Mouse (Mus musculus) erythroblast, adult 5-6 weeks (primary cell): ENCODE measurements around the gene Ak5. TPM values are rescaled to one million over a fixed set of nuclear protein-coding genes. Genes with fewer than 3 reads are reported as not detected.
A peak's percentile ranks its signal among the peaks of the same experiment; 100 is the strongest.

Experiments used
- ATAC-seq: replicated peaks from 2 replicates; pipeline ENCODE4 v1.8.0; 2016; ENCODE audit warnings: moderate number of reproducible peaks, mild to moderate bottlenecking, moderate TSS enrichment, inconsistent platforms; ENCODE audit not compliant: poor library complexity, low FRiP score, severe bottlenecking
- total RNA-seq, 2 experiments: library from RNA; stranded (forward) in 1 of 2; stranded (reverse) in 1 of 2; fragments of 150-400 nt in 1 of 2; fragments of 200-764, 138-1000 nt in 1 of 2; gene quantifications; 2 replicates each; pipeline versions ENCODE4 v1.2.3 to v1.2.4; 2015 to 2017; ENCODE audit warnings: low replicate concordance in 2 of 2

Ak5 gene
- total RNA-seq, 2 experiments from 2014 or later: not detected

DNA sequence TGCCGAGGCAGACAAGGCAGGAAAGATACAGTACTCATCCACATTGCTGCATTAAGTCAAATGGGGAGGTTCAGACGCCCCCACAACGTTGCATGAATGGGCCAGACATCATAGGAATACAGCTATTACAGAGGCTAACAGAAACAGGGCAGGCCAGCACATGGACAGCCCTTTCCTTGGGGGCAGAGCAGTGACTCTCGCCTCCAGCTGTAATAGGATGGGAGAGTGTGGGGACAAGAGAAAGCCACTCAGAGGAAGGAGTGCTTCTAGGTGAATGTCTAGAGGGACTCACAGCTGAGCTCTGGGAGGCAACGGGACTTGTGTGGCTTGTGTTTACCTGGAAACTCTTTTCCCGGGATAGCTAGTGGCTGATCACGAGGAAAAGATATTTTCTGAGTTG lies 184.4 kb downstream of the Ak5 start:
- ATAC-seq: no peak

DNA sequence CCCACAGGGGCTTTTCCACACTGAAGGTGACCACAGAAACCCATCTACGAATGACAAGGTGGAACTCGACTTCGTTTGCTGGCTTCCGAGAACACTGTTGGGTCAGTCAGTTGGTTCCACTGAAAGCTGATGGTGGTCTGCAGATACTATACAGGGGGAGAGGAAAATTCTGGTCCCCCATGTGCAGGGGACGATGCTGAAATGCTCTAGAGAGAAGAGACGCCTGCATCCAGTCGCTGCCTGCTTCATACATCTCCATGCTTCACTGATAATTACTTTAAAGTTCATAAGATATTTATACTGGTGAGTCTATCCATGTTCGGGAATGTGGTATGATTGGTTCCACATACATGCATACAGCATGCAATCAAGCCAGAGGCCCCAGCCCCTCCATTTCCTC lies 186.0 kb downstream of the Ak5 start:
- ATAC-seq: no peak

DNA sequence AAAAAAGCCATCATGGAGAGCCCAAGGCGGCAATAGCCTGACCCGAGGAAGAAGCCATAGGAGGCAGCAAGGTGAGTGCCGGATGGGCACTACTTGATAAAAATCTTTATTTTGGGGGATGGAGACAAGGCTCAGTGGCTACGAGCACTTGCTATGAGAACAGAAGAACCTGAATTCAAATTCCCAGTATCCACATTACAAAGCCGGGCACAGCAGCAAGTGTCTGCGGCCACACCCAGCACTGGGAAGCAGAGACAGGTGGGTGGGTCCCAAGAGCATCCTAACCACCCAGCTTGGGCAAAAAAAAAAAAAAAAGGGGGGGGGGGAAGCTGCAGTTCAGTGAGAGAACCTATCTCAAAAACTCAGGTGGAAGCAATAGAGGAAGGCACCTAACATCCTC lies 187.8 kb downstream of the Ak5 start:
- no peak for ATAC-seq

DNA sequence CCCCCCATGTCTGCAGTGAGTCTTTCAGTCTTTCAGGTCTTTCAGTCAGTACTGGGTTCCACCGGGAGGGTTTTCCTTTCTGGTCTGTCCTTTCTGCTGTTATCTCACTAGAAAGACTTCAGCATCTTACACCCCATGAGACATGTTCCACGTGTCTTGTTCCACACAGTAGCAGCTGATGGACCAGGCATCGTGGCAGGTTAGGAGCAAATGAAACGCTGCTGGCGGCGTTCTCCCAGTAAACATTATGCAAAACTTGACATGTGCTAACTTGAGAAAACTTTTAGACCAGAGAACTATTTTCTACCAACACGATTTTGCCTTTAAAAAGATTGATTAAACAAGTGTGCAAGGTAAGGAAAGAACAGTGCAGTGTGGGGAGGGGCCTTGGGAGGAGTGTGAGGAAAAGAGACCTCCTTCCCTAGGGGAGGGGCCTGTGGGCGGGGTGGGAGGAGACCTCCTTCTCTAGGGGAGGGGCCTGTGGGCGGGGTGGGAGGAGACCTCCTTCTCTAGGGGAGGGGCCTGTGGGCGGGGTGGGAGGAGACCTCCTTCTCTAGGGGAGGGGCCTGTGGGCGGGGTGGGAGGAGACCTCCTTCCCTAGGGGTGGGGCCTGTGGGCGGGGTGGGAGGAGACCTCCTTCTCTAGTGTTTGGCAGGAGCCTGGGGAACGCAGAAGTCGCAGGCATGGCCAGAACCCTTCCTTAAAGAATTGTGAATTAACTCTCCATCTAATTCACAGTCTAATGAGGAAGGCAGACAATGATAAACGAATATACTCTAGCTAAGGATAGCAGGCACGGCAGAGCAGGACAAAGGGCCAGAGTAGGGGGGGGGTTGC lies 189.3 kb downstream of the Ak5 start:
- peak; percentile 65 for ATAC-seq

DNA sequence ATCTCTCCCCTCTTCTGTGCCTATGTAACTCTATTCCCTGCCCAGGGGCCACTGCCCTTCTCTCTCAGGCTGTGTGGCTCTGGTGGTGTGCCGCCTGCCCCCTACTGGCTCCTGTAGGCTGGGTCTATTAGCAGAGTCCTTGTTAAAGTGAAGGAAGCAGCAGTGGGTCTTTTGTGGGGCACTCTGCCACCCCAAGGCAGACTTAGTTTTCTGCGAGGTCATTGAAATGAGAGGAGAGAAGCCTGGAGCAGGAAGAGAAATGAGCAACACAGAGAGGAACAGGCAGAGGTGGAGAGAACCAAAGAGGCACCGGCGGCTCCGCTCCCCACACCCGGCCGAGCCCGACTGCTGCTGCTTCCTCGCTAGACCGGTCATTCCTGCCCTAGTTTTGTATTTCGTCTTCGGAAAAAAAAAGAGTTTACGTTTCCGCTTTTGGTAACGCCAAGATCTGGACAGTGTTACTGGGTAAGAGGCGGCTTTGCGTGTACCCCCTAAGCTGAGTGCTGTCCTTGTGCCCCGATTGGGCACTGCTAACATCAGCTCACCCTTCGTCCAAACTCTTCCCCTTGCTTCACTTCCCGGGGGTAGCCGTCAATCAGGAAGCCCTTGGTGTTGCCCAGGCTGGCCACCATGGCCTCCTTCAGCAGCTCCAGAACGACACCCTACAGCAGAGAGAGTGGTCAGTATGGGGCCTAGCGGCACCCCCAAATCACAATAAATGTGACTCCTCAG lies 190.2 kb downstream of the Ak5 start:
- peak; percentile 83 for ATAC-seq

DNA sequence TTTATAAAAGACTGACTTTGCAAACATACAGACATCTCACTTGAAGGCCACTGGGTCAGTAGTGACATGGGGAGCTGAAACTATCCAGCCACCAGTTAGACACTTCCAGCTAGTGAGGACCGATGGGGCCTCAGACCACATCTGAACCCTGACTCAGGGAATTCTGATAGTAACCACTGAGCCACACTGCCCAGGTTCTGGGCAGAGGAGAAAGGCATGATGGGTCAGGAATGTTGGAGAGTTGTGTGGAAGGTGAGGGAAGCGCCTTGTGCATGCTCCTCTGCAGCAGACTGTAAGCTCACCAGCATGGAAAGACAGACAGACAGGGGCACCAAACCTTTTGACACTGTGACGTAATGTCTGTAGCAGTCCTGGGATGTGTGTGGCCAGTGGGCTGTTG lies 192.3 kb downstream of the Ak5 start:
- no peak for ATAC-seq

DNA sequence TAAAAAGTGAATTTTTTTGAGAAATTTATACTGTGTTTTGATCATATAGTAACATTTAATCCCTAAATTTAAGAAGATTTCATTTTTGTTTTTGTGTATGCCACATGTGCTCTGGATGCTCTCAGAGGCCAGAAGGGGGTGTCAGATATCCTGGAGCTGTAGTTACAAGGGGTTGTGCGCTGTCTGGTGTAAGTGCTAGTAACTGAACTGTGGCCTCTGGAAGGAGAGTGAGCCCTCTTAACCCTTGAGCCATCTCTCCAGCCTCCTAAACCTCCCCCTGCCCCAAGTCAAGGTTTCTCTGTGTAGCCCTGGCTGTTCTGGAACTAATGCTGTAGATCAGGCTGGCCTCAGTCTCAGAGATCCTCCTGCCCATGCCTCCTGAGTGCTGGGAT lies 192.9 kb downstream of the Ak5 start:
- ATAC-seq: no peak

DNA sequence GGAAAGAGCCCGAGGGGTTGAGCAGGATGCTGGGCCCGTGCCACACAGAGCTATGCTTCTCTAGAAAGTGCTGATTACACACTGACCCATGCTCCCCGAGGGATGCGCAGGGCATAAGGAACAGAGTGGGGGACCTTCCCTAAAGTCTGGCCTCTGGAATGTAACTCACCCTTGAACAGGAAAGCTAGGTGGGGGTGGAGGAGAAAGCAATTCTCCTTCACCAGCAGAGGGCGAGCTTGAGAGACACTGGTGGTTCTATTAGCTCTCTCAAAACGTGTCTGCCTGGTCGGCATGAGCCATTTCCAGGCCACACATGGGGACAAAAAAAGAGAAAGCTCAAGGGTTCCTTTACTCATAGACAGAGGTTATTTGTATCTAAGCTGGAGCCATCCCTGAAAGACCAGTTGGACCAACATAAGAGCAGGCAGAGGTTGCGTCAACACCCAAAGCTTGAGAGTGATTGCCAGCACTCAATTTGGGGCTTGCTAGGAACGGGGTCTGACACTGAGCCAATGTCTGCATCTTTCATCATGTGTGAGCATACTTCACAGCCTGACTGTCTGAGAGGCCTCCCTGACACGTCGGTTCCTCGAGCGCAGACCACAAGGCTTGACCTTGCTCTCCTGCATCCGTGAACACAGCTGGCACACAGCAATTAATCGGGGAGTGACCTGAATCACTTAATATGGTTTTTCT lies 193.4 kb downstream of the Ak5 start:
- 0 out of 2 replicates have a peak, but pooled peaks have one; percentile 31 for ATAC-seq

DNA sequence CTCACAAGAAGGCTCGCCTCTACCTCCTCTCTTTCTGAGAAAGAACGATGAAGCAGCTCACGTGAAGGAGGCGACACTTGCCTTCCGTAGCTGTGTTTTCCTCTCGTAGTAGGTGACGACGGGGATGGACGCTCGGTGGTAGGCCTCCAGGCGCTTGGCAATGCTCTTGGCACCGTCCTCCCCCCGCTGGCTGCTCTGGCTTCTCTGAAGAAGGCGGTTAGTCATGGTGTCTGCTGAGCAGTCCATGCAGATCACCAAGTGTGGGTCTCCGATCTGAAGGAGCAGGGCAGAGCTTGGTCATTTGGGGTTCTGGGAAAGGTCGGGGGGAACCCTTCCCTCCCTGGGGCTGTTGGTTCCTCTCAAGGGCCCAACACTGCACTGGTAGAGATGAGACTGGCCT lies 195.5 kb downstream of the Ak5 start:
- ATAC-seq: no peak

DNA sequence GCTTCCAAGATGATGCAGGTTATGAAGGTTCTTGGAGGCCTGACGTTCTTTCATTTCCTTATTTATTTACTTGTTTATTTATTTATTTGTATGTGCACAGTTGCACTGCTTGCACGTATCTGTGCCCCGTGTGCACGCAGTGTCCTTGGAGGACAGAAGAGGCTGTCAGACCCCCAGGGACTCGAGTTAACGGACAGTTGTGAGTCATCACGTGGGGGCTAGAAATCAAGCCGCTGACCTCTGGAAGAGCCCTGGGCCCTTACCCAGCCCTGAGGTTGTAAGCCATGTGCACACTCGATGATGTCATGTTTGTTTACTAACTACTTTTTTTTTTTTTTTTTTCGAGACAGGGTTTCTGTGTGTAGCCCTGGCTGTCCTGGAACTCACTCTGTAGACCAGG lies 197.8 kb downstream of the Ak5 start:
- no peak for ATAC-seq

DNA sequence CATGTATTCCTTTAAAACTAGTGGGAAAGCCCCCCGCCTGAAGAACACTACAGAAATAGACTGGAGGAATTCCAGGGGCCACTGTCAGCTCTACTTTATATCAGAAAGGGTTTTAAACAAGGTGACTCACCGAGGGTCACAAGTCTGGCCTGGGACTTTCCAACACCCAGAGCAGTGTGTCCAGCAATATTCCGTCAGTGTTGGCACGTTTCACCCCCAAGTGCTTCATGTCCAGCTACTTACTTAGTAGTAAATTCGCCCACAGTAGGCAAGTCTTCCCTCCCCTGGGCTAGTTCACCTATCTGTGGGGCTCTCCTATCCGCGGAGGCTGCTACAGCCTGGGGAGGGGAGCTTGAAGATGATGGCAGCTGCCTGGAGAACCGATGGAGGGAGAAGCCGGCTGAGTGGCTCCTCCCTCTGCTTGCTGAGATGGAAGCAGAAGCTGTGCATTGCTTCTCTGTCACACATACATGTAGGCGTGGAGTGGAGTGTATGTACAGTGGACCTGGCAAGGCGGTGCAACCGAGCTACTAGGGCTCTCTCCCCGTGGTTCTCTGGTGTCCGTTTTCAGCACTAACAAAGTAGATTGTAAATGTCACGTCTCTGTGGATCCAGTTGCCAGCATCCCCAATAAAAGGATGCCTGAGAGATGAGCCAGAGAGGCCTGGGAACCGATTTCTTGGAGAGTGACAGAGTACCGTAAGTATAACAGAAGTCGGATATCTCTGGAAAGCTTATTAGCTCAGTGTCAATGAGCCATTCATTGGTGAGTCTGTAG lies 198.5 kb downstream of the Ak5 start:
- ATAC-seq: no peak

DNA sequence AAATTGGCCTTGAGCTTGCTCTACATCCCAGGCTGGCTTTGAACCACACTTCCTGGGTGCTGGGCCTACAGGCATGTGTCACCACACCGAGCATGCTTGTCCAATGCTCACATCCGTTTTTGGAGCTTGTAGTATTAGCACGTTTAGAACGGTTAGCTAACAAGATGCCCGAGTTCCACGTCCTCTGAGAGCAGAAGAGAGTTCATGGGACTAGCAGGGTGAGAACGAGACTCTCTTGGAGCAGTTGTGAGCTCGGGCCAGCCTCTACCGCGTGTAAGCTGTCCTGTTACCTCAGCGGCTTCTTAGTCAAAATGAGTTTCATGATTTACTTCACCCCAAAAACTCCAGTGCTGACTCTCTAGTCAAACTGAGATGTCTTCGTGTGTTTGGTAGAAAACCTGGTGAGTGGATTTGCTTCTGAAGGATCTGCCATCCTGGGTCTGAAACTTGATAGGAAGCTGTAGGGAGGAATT lies 199.6 kb downstream of the Ak5 start:
- no peak for ATAC-seq

DNA sequence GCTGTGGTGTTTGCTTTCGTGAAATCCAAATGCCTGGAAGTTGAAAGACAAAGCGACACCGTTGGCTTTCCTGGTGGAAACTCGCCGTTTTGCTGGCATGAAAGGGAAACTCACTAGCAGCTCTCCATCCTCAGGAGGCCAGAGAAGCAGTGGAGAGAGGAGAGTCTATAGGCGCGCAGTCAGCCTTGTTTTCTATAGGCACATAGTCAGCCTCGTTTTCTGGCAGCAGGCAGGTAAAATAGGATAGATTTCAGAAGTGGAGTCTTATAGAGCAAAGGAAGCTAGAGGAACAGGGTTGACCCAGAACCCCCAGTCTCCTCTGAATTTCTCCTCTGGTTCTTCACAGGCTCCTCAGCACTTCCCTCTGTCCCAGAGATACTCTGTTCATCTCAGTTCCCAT lies 200.1 kb downstream of the Ak5 start:
- ATAC-seq: no peak

DNA sequence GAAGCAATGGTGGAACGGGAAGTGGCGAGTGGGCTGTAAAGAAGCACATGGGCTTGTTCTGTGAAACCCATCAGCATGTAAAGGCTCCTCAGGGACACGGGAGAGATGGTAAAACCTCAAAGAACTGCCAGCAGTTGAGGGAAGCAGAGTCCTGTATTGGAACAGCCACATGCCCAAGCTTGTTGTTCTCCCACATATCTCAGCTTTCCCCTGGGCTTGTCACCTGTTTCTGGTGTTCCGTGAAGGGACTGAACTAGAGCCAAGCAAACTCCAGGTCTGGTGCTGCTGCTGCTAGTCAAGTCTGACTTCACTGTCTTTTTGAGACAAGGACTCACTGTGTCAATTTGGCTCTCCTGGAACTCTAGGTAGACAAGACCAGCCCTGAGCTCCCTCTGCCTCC lies 200.8 kb downstream of the Ak5 start:
- no peak for ATAC-seq

DNA sequence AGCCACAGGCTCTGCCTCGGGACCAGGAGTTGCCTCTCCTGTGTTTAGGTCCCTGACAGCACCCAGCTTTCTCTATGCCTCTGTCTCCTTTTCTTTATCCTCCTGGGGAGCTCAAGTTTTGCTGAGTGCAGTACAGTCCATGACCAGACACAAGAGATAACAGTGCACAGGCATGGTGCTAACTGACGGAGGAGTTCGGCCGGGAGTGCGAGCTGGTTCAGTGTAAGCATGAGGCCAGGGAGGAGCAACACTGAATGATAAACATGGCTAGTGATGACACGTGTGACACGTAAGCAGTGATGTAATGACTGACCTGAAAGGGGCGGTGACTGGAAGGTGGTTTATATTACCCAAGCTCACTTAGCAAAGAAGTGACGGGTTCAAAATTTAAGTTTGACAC lies 201.3 kb downstream of the Ak5 start:
- ATAC-seq: 0 out of 2 replicates have a peak, but pooled peaks have one; percentile 35

DNA sequence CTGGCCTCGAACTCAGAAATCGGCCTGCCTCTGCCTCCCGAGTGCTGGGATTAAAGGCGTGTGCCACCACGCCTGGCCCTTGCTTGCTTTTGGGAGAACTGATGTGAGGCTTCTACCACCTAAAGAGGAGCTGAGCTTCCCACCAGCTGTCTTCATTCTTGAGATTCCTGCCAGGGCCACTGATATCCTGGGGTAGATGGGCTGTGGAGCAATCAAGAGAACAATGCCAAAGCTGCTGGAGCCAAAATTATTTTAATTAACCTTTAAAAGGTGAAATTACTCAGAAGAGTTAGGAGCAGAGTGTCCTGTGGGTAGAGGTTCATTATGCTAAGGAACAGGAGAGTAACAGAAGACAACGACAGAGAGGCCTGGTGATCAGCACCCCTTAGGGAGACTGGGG lies 202.8 kb downstream of the Ak5 start:
- ATAC-seq: no peak

DNA sequence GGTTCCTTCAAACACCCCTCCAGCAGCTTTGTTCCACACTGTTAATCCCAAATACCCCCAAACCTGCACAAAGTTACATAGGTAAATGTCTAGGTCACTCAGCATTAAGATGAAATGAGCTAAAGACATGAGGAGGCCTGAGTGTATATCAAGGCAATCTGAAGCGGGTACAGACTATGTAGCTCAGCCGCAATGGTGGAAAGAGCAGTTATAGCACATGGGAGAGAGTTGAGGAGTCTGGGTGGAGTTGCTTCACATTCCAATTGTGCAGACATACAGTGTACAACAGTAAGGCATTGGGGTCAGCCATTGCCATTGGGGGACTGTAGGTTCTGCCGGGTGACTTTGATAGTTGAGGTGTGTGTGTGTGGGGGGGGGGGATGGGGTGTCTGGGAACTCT lies 203.7 kb downstream of the Ak5 start:
- no peak for ATAC-seq

DNA sequence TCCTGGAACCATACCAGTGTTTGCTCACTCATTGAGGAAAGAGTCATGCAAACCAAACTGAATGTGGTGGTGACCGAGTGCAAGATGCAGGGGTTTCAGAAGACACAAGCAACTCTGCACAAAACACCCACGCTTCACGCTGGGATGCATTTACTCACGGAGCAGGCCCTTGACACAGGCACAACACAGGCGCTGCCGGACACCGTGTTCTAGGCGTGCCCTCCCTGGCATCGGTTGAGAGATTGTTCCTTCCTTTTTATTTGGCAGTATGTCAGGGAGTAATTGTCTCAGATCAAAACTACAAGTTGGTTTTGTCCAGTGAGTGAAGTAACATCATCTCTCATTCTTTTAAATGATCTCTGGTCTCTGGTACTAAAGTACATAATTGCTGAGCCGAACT lies 205.3 kb downstream of the Ak5 start:
- no peak for ATAC-seq

DNA sequence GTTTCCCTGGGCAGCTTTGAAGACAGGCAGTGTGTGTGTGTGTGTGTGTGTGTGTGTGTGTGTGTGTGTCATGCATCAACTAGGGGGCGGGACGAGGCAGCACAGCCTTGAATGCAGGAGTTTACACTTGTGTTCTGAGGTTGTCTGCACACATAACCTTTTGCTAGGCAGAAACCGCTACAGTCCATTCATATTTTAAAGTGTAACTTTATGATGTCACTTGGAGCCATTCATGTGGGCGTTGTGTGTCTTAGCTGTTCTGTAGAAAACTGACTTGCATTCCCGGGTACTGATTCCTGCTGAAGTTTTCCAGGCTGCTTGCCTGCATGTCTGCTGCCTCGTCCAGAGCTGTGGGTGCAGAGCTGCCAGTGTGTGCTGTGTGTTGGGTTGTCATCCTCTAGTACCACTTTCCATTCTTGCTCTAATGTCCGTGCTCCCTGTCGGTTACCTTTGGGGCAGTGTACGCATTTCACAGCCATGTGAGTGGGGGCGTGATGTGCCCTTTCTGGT lies 206.1 kb downstream of the Ak5 start:
- no peak for ATAC-seq

DNA sequence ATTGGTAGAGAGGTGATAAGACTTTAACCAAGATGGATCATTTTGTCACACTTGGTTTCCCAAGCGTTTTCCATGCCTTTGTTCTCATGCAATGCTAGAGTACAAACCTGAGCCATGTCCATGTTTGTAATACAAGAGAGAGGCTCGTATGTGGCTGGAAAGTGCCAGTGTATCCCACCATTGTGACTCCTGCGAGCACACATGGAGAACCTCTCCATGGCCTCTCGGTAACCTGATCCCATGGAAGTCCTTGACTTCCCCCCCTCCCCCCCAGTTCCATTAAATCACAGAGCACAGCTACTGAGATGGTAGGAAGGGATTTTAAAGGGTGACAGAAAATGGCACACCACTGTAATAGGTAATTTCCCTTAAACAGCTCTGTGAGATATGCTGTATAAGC lies 207.4 kb downstream of the Ak5 start:
- no peak for ATAC-seq
